Mouse (Mus musculus) liver, embryonic 11.5 days (tissue): Measurements from ENCODE around the gene Arf1. TPM values are rescaled to one million over a fixed set of nuclear protein-coding genes. Genes with fewer than 3 reads are reported as not detected.

ENCODE experiments used
- ATAC-seq: fragments of 200-750 bp; cut with Nextera tagmentation; replicated peaks from 2 replicates; pipeline ENCODE4 v1.8.0; 2017; ENCODE audit warnings: moderate number of reproducible peaks, mild to moderate bottlenecking, moderate TSS enrichment, moderate library complexity; ENCODE audit not compliant: low FRiP score
- DNase-seq: peaks from one replicate; pipeline ENCODE4 v3.0.0-alpha.2; 2017; ENCODE audit warnings: low spot score
- H3K27ac ChIP-seq: fragments of 300-500 bp; sonication (generic); 2 replicates; pipeline ENCODE4 v1.5.1; 2014; ENCODE audit warnings: mild to moderate bottlenecking, low read depth, low read length, control low read depth
- H3K27me3 ChIP-seq: fragments of 300-500 bp; sonication (generic); replicated peaks from 2 replicates; pipeline ENCODE4 v1.6.1; 2014; ENCODE audit warnings: low read length, mixed read lengths; ENCODE audit not compliant: control insufficient read depth, insufficient read depth
- H3K36me3 ChIP-seq: fragments of 300-500 bp; sonication (generic); 2 replicates; pipeline ENCODE4 v1.6.1; 2014; ENCODE audit warnings: mild to moderate bottlenecking, low read length, moderate library complexity, mixed read lengths; ENCODE audit not compliant: control insufficient read depth, insufficient read depth
- H3K4me1 ChIP-seq: fragments of 300-500 bp; sonication (generic); replicated peaks from 2 replicates; pipeline ENCODE4 v1.6.1; 2014; ENCODE audit warnings: low read length, mixed read lengths; ENCODE audit not compliant: control insufficient read depth, insufficient read depth
- H3K4me2 ChIP-seq: fragments of 300-500 bp; sonication (generic); 2 replicates; pipeline ENCODE4 v1.6.1; 2014; ENCODE audit warnings: mild to moderate bottlenecking, control low read depth, moderate library complexity
- H3K4me3 ChIP-seq: fragments of 300-500 bp; sonication (generic); 2 replicates; pipeline ENCODE4 v1.5.1; 2014; ENCODE audit warnings: low read depth, low read length, control low read depth
- H3K9ac ChIP-seq: fragments of 300-500 bp; sonication (generic); 2 replicates; pipeline ENCODE4 v1.6.1; 2014; ENCODE audit warnings: low read depth, low read length, control low read depth
- H3K9me3 ChIP-seq: fragments of 300-500 bp; sonication (generic); 2 replicates; pipeline ENCODE4 v1.6.1; 2016; ENCODE audit warnings: low read length, inconsistent platforms, mixed read lengths; ENCODE audit not compliant: control insufficient read depth
- WGBS: fragments of 180-500 bp; shearing (Covaris S2); extraction: QIAGEN DNeasy Blood & Tissue Kit; methylation state at CpG from one replicate; pipeline ENCODE4 v1.1.7; 2014; 5-methylcytosine and 5-hydroxymethylcytosine counted together
- polyA plus RNA-seq: library from polyadenylated mRNA; unstranded; fragments of >200 nt; fragmentation: Nextera tagmentation; extraction: Ambion mirVana; gene quantifications from 2 replicates; pipeline ENCODE4 v1.2.1, GENCODE M21; 2014

Gene Arf1
- 505 and 548 TPM in 2 replicates for polyA plus RNA-seq

GRCm38 (mm10) chr11:59228122-59228953, at the start of gene Arf1:
TSS of gene Arf1 (minus strand) at chr11:59228270.
- Histone ChIP-seq H3K4me3 (peak within 1 kb of the TSS; percentile 86), H3K9me3 (no peaks in the 10 kb centered on the region), H3K36me3 (0 out of 2 replicates have a peak, but pooled peaks cover 3% of the 10 kb centered on the region), H3K27me3 (no peaks in the 10 kb centered on the region), H3K27ac (peak within 1 kb of the TSS; percentile 91), H3K4me2 (peak within 1 kb of the TSS; percentile 98), H3K9ac (peak within 1 kb of the TSS; percentile 92), H3K4me1 (peaks cover 42% of the 10 kb centered on the region)
- ATAC-seq, result peak; percentile 95
- 3% methylated on average over 58 of the region's 59 CpGs for WGBS
- DNase-seq, result peak; percentile 95

- Histone ChIP-seq H3K4me2 (no peak overlapping the region), H3K4me1 (no peaks in the 10 kb centered on the region), H3K9ac (no peak overlapping the region), H3K36me3 (no peaks in the 10 kb centered on the region), H3K9me3 (no peaks in the 10 kb centered on the region), H3K4me3 (no peak overlapping the region), H3K27me3 (peaks cover 70% of the 10 kb centered on the region), H3K27ac (no peak overlapping the region)
- ATAC-seq (no peak), DNase-seq (no peak)
- WGBS, result 11% methylated on average over 2 of the region's 2 CpGs
These were observed 48.8 kb upstream of the Arf1 start for GRCm38 (mm10) chr11:59276877-59277276.

- no peak for DNase-seq
- H3K27ac ChIP-seq, result no peak overlapping the region
- no peak overlapping the region for H3K4me3 ChIP-seq
- H3K9ac ChIP-seq, result no peak overlapping the region
- 69% methylated on average over 3 of the region's 3 CpGs for WGBS
- peaks cover 53% of the 10 kb centered on the region for H3K27me3 ChIP-seq
- no peaks in the 10 kb centered on the region for H3K36me3 ChIP-seq
- ATAC-seq, result no peak
- H3K9me3 ChIP-seq, result no peaks in the 10 kb centered on the region
- no peaks in the 10 kb centered on the region for H3K4me1 ChIP-seq
- no peak overlapping the region for H3K4me2 ChIP-seq
These were observed 46.1 kb upstream of the Arf1 start for GRCm38 (mm10) chr11:59274184-59274583.

- Histone ChIP-seq H3K4me1 (peaks cover 10% of the 10 kb centered on the region), H3K4me3 (no peak overlapping the region), H3K27ac (no peak overlapping the region), H3K9me3 (peaks cover 2% of the 10 kb centered on the region; the same call in 1 of the 2 replicates), H3K36me3 (no peaks in the 10 kb centered on the region), H3K9ac (no peak overlapping the region), H3K27me3 (peaks cover 59% of the 10 kb centered on the region), H3K4me2 (no peak overlapping the region)
- DNase-seq, result no peak
- no peak for ATAC-seq
- 38% methylated on average over 6 of the region's 6 CpGs for WGBS
These were observed 38.7 kb upstream of the Arf1 start for GRCm38 (mm10) chr11:59266727-59267126.

- H3K9ac ChIP-seq, result no peak overlapping the region
- H3K27me3 ChIP-seq, result peaks cover 57% of the 10 kb centered on the region
- peaks cover 22% of the 10 kb centered on the region for H3K4me1 ChIP-seq
- no peak overlapping the region for H3K27ac ChIP-seq
- ATAC-seq, result no peak
- 63% methylated on average over 8 of the region's 8 CpGs for WGBS
- peaks cover 2% of the 10 kb centered on the region; the same call in 1 of the 2 replicates for H3K9me3 ChIP-seq
- no peak overlapping the region for H3K4me3 ChIP-seq
- H3K36me3 ChIP-seq, result no peaks in the 10 kb centered on the region
- H3K4me2 ChIP-seq, result no peak overlapping the region
- DNase-seq, result no peak
These were observed 37.2 kb upstream of the Arf1 start for GRCm38 (mm10) chr11:59265154-59265813.

GRCm38 (mm10) chr11:59264593-59264992, 36.5 kb upstream of the Arf1 start:
- Histone ChIP-seq H3K36me3 (no peaks in the 10 kb centered on the region), H3K27me3 (peaks cover 58% of the 10 kb centered on the region), H3K4me3 (peak overlapping the region; percentile 61), H3K9me3 (peaks cover 2% of the 10 kb centered on the region; the same call in 1 of the 2 replicates), H3K9ac (peak overlapping the region; percentile 65; the same call in 1 of the 2 replicates), H3K4me1 (peaks cover 29% of the 10 kb centered on the region), H3K4me2 (peak overlapping the region; percentile 94), H3K27ac (no peak overlapping the region)
- ATAC-seq, result no peak
- no peak for DNase-seq
- 10% methylated on average over 8 of the region's 8 CpGs for WGBS

GRCm38 (mm10) chr11:59263870-59264563, 35.9 kb upstream of the Arf1 start:
- H3K4me2 ChIP-seq, result peak overlapping the region; percentile 94
- DNase-seq (peak; percentile 47), ATAC-seq (no peak)
- WGBS, result 2% methylated on average over 56 of the region's 56 CpGs
- H3K36me3 ChIP-seq, result no peaks in the 10 kb centered on the region
- peaks cover 2% of the 10 kb centered on the region; the same call in 1 of the 2 replicates for H3K9me3 ChIP-seq
- H3K27me3 ChIP-seq, result peaks cover 58% of the 10 kb centered on the region
- H3K4me1 ChIP-seq, result peaks cover 30% of the 10 kb centered on the region
- peak overlapping the region; percentile 61 for H3K4me3 ChIP-seq
- no peak overlapping the region for H3K27ac ChIP-seq
- peak overlapping the region; percentile 65 for H3K9ac ChIP-seq

- H3K4me3 ChIP-seq, result no peak overlapping the region
- no peaks in the 10 kb centered on the region for H3K9me3 ChIP-seq
- no peak overlapping the region for H3K27ac ChIP-seq
- H3K9ac ChIP-seq, result no peak overlapping the region
- H3K4me1 ChIP-seq, result peaks cover 30% of the 10 kb centered on the region
- DNase-seq, result no peak
- no peak overlapping the region for H3K4me2 ChIP-seq
- no peaks in the 10 kb centered on the region for H3K36me3 ChIP-seq
- ATAC-seq, result no peak
- peaks cover 58% of the 10 kb centered on the region for H3K27me3 ChIP-seq
These were observed 34.2 kb upstream of the Arf1 start for GRCm38 (mm10) chr11:59262308-59262707.
